Mouse (Mus musculus): Measurements from ENCODE around the gene Fam189a2. TPM values are rescaled to one million over a fixed set of nuclear protein-coding genes. Genes with fewer than 3 reads are reported as not detected.

The Fam189a2 gene
- total RNA-seq, 2 experiments from 2014 or later = 9.8 to 14.1 TPM

GRCm38 (mm10) chr19:24025876-24026275 lies 4.9 kb downstream of the Fam189a2 start:
- no peak for DNase-seq

GRCm38 (mm10) chr19:24024667-24025066 lies 6.2 kb downstream of the Fam189a2 start:
- DNase-seq = no peak

- DNase-seq = no peak
These were observed 6.7 kb downstream of the Fam189a2 start for GRCm38 (mm10) chr19:24024131-24024530.

GRCm38 (mm10) chr19:24023351-24023750 lies 7.5 kb downstream of the Fam189a2 start:
- no peak for DNase-seq

GRCm38 (mm10) chr19:24022771-24023170 lies 8.0 kb downstream of the Fam189a2 start:
- no peak for DNase-seq

- DNase-seq = no peak
These were observed 8.5 kb downstream of the Fam189a2 start for GRCm38 (mm10) chr19:24022301-24022700.

GRCm38 (mm10) chr19:24020736-24021135 lies 10.1 kb downstream of the Fam189a2 start:
- no peak for DNase-seq

GRCm38 (mm10) chr19:24019609-24020008 lies 11.2 kb downstream of the Fam189a2 start:
- DNase-seq = no peak

GRCm38 (mm10) chr19:24018396-24018795 lies 12.4 kb downstream of the Fam189a2 start:
- DNase-seq = no peak

GRCm38 (mm10) chr19:24017892-24018291 lies 12.9 kb downstream of the Fam189a2 start:
- no peak for DNase-seq

GRCm38 (mm10) chr19:24017427-24017826 lies 13.4 kb downstream of the Fam189a2 start:
- peak; percentile 49 for DNase-seq

GRCm38 (mm10) chr19:24016706-24017386 lies 14.0 kb downstream of the Fam189a2 start:
- peak; percentile 48 for DNase-seq

- no peak for DNase-seq
These were observed 17.6 kb downstream of the Fam189a2 start for GRCm38 (mm10) chr19:24013241-24013640.

- DNase-seq = no peak
These were observed 18.3 kb downstream of the Fam189a2 start for GRCm38 (mm10) chr19:24012479-24012878.

- DNase-seq = peak; percentile 64
These were observed 23.0 kb downstream of the Fam189a2 start for GRCm38 (mm10) chr19:24007638-24008360.

GRCm38 (mm10) chr19:24007002-24007637 lies 23.7 kb downstream of the Fam189a2 start:
- no peak for DNase-seq

- no peak for DNase-seq
These were observed 34.9 kb downstream of the Fam189a2 start for GRCm38 (mm10) chr19:23995766-23996399.

- DNase-seq = no peak
These were observed 42.7 kb downstream of the Fam189a2 start for GRCm38 (mm10) chr19:23988166-23988565.

- no peak for DNase-seq
These were observed 43.5 kb downstream of the Fam189a2 start for GRCm38 (mm10) chr19:23987291-23987690.

- DNase-seq = no peak
These were observed 46.6 kb downstream of the Fam189a2 start for GRCm38 (mm10) chr19:23984186-23984585.

GRCm38 (mm10) chr19:23980598-23980997 lies 50.2 kb downstream of the Fam189a2 start:
- DNase-seq = no peak

- DNase-seq = no peak
These were observed 52.8 kb downstream of the Fam189a2 start for GRCm38 (mm10) chr19:23977901-23978443.
